Mouse (Mus musculus) heart, embryonic 13.5 days (tissue): ENCODE measurements around the gene Csad. TPM values are rescaled to one million over a fixed set of nuclear protein-coding genes. Genes with fewer than 3 reads are reported as not detected.
"Not testable (repeated sequence)": the region's sequence is repeated elsewhere in the genome, so short reads cannot be mapped to it uniquely, and the experiment has no call there.

Experiments
- ATAC-seq: fragments of 200-750 bp; cut with Nextera tagmentation; 2 replicates; pipeline ENCODE4 v1.8.0; 2017; ENCODE audit warnings: moderate TSS enrichment; ENCODE audit not compliant: insufficient number of reproducible peaks, low FRiP score, low TSS enrichment; ENCODE audit errors: extremely low read depth
- H3K27ac ChIP-seq: fragments of 300-500 bp; sonication (generic); replicated peaks from 2 replicates; pipeline ENCODE4 v1.5.1; 2015; ENCODE audit warnings: moderate library complexity, mild to moderate bottlenecking, inconsistent platforms
- H3K27me3 ChIP-seq: fragments of 300-500 bp; sonication (generic); replicated peaks from 2 replicates; pipeline ENCODE4 v1.6.1; 2015; ENCODE audit warnings: mild to moderate bottlenecking, inconsistent platforms
- H3K36me3 ChIP-seq: fragments of 300-500 bp; sonication (generic); 2 replicates; pipeline ENCODE4 v1.6.1; 2015; ENCODE audit warnings: mild to moderate bottlenecking, inconsistent platforms
- H3K4me1 ChIP-seq: fragments of 300-500 bp; sonication (generic); 2 replicates; pipeline ENCODE4 v1.6.1; 2015; ENCODE audit warnings: inconsistent platforms
- H3K4me2 ChIP-seq: fragments of 300-500 bp; sonication (generic); 2 replicates; pipeline ENCODE4 v1.6.1; 2015; ENCODE audit warnings: inconsistent platforms, mild to moderate bottlenecking, moderate library complexity
- H3K4me3 ChIP-seq: fragments of 300-500 bp; sonication (generic); 2 replicates; pipeline ENCODE4 v1.5.1; 2015; ENCODE audit warnings: moderate library complexity, mild to moderate bottlenecking, inconsistent platforms
- H3K9ac ChIP-seq: fragments of 300-500 bp; sonication (generic); 2 replicates; pipeline ENCODE4 v1.6.1; 2015; ENCODE audit warnings: inconsistent platforms, mild to moderate bottlenecking, moderate library complexity
- H3K9me3 ChIP-seq: fragments of 300-500 bp; sonication (generic); 2 replicates; pipeline ENCODE4 v1.6.1; 2016; ENCODE audit warnings: inconsistent platforms
- WGBS: fragments of 180-500 bp; shearing (Covaris S2); methylation state at CpG from one replicate; pipeline ENCODE4 v1.1.7; 2015; ENCODE audit warnings: mixed read lengths; 5-methylcytosine and 5-hydroxymethylcytosine counted together
- polyA plus RNA-seq: library from polyadenylated mRNA; unstranded; fragments of >200 nt; fragmentation: Nextera tagmentation; extraction: Ambion mirVana; gene quantifications from 2 replicates; pipeline ENCODE4 v1.2.1, GENCODE M21; 2015

Gene Csad
- polyA plus RNA-seq, 1 experiment from 2014 or later, result 33.4 TPM

GRCm38 (mm10) chr15:102176571-102177316 is 27.8 kb downstream of the Csad start:
- Histone ChIP-seq H3K4me1 (no peaks in the 10 kb centered on the region), H3K9me3 (peaks cover 9% of the 10 kb centered on the region), H3K4me2 (no peak overlapping the region), H3K27me3 (no peaks in the 10 kb centered on the region), H3K27ac (no peak overlapping the region), H3K36me3 (peaks cover 44% of the 10 kb centered on the region), H3K9ac (no peak overlapping the region), H3K4me3 (no peak overlapping the region)
- no peak for ATAC-seq
- 71% methylated on average over 7 of the region's 7 CpGs for WGBS

GRCm38 (mm10) chr15:102175736-102176319 is 28.7 kb downstream of the Csad start:
- Histone ChIP-seq H3K4me1 (no peaks in the 10 kb centered on the region), H3K36me3 (peaks cover 49% of the 10 kb centered on the region), H3K9ac (no peak overlapping the region), H3K27me3 (no peaks in the 10 kb centered on the region), H3K9me3 (peaks cover 9% of the 10 kb centered on the region), H3K27ac (no peak overlapping the region), H3K4me3 (no peak overlapping the region), H3K4me2 (no peak overlapping the region)
- WGBS, result 74% methylated on average over 16 of the region's 16 CpGs
- ATAC-seq, result no peak

DNA sequence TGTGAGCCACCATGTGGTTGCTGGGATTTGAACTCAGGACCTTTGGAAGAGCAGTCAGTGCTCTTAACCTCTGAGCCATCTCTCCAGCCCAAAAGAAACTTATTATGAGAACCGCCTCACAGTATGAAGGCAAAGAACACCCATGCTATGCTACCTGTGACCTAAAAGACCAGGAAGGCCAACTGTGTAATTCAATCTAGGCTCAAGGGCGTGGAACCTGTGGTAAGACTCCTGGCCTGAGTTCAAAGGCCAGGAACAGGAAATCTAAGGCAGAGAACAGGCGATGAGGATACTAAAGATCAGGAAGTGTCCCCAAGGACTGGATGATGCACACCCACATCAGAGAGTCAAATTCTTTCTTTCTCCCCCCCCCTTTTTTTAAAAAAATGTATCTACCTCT is 30.9 kb downstream of the Csad start:
- no peak overlapping the region for H3K9ac ChIP-seq
- no peaks in the 10 kb centered on the region for H3K27me3 ChIP-seq
- 81% methylated on average over 3 of the region's 3 CpGs for WGBS
- no peak overlapping the region for H3K27ac ChIP-seq
- H3K9me3 ChIP-seq, result peaks cover 9% of the 10 kb centered on the region
- peaks cover 2% of the 10 kb centered on the region; the same call in 1 of the 2 replicates for H3K4me1 ChIP-seq
- no peak overlapping the region for H3K4me3 ChIP-seq
- no peak overlapping the region for H3K4me2 ChIP-seq
- ATAC-seq, result no peak
- H3K36me3 ChIP-seq, result peaks cover 40% of the 10 kb centered on the region

DNA sequence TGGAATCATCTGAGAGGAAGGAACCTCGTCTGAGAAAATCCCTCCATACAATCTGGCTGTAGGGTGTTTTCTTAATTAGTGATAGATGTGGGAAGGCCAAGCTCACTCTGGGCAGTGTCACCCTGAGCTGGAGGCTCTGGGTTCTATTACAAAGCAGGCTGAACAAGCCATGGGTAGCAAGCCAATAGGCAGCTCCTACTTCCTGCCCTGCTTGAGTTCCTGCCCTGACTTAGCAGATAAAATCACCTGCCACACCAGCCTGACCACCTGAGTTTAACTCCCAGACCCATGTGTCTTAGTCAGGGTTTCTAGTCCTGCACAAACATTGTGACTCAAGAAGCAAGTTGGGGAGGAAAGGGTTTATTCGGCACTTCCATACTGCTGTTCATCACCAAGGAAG is 35.5 kb downstream of the Csad start:
- no peak overlapping the region for H3K9ac ChIP-seq
- ATAC-seq, result no peak
- no peak overlapping the region for H3K27ac ChIP-seq
- 63% methylated on average over 2 of the region's 2 CpGs for WGBS
- H3K4me2 ChIP-seq, result no peak overlapping the region
- H3K27me3 ChIP-seq, result no peaks in the 10 kb centered on the region
- peaks cover 22% of the 10 kb centered on the region for H3K4me1 ChIP-seq
- H3K36me3 ChIP-seq, result peaks cover 9% of the 10 kb centered on the region
- peaks cover 3% of the 10 kb centered on the region; the same call in 1 of the 2 replicates for H3K9me3 ChIP-seq
- H3K4me3 ChIP-seq, result no peak overlapping the region

DNA sequence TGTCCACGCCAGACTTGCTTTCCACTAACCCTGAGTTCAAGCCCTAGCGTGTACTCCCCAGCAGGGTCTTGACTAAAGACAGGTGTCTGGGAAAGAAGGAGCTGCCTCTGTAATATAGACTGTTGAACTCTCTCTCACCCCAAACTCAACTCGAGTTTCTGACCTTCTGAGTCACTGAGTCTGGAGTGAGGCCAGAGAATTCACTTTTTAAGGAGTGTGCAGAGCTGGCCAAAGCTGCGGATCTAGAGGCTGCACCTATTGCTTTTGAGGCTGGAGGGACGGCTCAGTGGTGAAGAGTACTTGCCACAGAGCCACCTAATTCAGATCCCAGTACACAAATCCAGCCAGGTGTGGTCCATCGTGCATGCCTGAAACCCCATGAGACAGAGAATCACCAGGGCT is 36.9 kb downstream of the Csad start:
- H3K4me2 ChIP-seq, result no peak overlapping the region
- 33% methylated on average over 6 of the region's 6 CpGs for WGBS
- no peak for ATAC-seq
- peaks cover 5% of the 10 kb centered on the region; the same call in 1 of the 2 replicates for H3K36me3 ChIP-seq
- H3K27ac ChIP-seq, result peak overlapping the region; percentile 69
- H3K27me3 ChIP-seq, result no peaks in the 10 kb centered on the region
- H3K4me3 ChIP-seq, result no peak overlapping the region
- H3K4me1 ChIP-seq, result peaks cover 22% of the 10 kb centered on the region
- no peaks in the 10 kb centered on the region for H3K9me3 ChIP-seq
- peak overlapping the region; percentile 37; the same call in 1 of the 2 replicates for H3K9ac ChIP-seq

DNA sequence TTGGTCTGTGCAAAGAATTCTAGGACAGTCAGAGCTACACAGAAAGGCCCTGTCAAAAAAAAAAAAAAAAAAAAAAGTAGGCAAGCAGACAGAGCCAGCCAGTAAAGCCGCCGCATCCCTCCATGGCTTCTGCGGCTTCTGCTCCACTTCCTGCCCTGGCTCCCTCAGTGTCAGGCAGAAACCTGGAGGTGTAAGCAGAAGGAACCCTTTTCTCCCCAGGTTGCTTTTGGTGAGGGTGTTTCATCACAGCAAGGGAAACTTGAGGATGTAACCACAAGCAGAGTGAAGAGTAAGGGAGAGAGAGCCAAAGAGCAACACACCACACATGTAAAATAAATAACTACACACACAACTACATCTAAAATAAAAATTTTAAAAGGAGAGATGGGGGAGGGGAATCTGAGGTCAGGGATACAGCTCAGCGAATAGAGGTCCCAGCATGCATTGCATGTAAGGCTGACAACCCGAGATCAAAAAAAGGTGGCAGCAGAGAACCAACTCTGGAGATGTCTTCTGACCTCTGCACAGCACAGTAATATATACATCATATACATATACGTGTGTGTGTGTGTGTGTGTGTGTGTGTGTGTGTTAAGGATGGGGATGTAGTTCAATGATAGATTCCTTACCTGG is 38.9 kb downstream of the Csad start:
- Histone ChIP-seq H3K27ac (no peak overlapping the region), H3K9me3 (no peaks in the 10 kb centered on the region), H3K36me3 (no peaks in the 10 kb centered on the region), H3K27me3 (peaks cover 2% of the 10 kb centered on the region; the same call in 1 of the 2 replicates), H3K4me2 (no peak overlapping the region), H3K4me3 (no peak overlapping the region), H3K4me1 (peaks cover 22% of the 10 kb centered on the region), H3K9ac (no peak overlapping the region)
- no peak for ATAC-seq
- 45% methylated on average over 6 of the region's 6 CpGs for WGBS

GRCm38 (mm10) chr15:102163900-102164693 is 40.4 kb downstream of the Csad start:
- Histone ChIP-seq H3K9ac (no peak overlapping the region), H3K4me2 (no peak overlapping the region), H3K27me3 (peaks cover 5% of the 10 kb centered on the region; the same call in 1 of the 2 replicates), H3K9me3 (no peaks in the 10 kb centered on the region), H3K36me3 (no peaks in the 10 kb centered on the region), H3K4me1 (peaks cover 22% of the 10 kb centered on the region), H3K4me3 (no peak overlapping the region), H3K27ac (no peak overlapping the region)
- ATAC-seq, result no peak
- 41% methylated on average over 3 of the region's 3 CpGs for WGBS

DNA sequence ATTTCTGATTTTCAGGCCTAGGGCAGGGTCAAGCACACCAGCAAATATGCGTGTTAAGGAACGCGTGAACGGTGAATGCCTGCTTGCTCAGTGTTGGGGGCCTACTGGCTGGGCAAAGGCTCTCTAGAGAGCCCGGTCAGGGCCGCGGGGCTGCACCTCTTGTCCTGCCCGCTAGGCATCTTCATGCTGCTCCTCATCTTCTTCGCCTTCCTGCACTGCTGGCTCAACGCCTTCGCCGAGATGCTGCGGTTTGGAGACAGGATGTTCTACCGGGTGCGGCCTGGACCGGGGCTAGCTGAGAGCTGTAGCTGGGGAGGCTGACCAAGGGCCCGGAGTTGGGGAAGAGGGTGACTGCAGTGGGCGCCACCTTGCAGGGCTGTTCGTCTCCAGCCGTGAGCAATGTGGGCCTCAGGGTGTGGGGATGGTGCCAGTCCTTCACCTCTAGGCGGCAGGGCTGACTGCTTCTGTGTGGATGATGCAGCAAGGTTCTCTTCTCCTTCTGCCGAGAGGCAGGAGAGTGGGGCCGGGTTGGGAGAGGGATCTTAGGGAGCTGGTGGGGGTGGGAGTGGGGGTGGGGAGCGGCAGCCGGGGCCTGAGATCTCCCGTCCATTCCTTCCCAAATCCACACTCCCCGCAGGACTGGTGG is 44.0 kb downstream of the Csad start:
- Histone ChIP-seq H3K27me3 (peaks cover 5% of the 10 kb centered on the region; the same call in 1 of the 2 replicates), H3K9me3 (no peaks in the 10 kb centered on the region), H3K4me2 (no peak overlapping the region), H3K36me3 (no peaks in the 10 kb centered on the region), H3K9ac (no peak overlapping the region), H3K4me3 (no peak overlapping the region), H3K4me1 (peaks cover 4% of the 10 kb centered on the region), H3K27ac (no peak overlapping the region)
- WGBS, result 46% methylated on average over 27 of the region's 27 CpGs
- no peak for ATAC-seq

- Histone ChIP-seq H3K4me2 (no peak overlapping the region), H3K27ac (no peak overlapping the region), H3K27me3 (peaks cover 5% of the 10 kb centered on the region; the same call in 1 of the 2 replicates), H3K4me3 (no peak overlapping the region), H3K4me1 (peaks cover 4% of the 10 kb centered on the region), H3K9ac (no peak overlapping the region), H3K9me3 (no peaks in the 10 kb centered on the region), H3K36me3 (no peaks in the 10 kb centered on the region)
- no peak for ATAC-seq
- 42% methylated on average over 20 of the region's 20 CpGs for WGBS
Measured at GRCm38 (mm10) chr15:102156836-102157235, 47.7 kb downstream of the Csad start.

DNA sequence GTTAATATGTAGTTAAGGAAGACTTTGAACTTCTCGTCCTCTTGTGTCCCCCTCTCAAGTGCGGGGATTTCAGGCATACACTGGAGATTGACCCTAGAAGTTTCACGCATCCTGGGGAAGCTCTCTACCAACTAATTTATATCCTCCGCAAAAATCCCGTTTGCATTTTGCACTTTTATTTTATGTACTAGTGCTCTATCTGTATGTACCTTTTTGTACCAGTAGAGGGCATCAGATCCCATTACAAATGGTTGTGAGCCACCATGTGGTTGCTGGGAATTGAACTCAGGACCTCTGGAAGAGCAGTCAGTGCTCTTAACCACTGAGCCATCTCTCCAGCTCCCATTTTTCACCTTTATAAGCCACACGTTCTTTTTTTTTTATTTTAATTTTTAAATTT is 49.5 kb downstream of the Csad start:
- H3K27me3 ChIP-seq, H3K9me3 ChIP-seq, H3K4me3 ChIP-seq, H3K4me2 ChIP-seq, H3K9ac ChIP-seq, H3K36me3 ChIP-seq, H3K27ac ChIP-seq, ATAC-seq: not testable (repeated sequence)
- peaks cover 14% of the 10 kb centered on the region for H3K4me1 ChIP-seq
- 86% methylated on average over 6 of the region's 6 CpGs for WGBS
